Mouse (Mus musculus): ENCODE results near the gene Ube2cbp. TPM values are rescaled to one million over a fixed set of nuclear protein-coding genes. Genes with fewer than 3 reads are reported as not detected.

Ube2cbp gene
- polyA plus RNA-seq, 1 experiment from 2014 or later = 6.9 TPM

- Histone ChIP-seq H3K36me3 (no peaks in the 10 kb centered on the region), H3K4me2 (no peak overlapping the region), H3K4me1 (replicated peaks) (no peaks in the 10 kb centered on the region), H3K27ac (replicated peaks) (no peak overlapping the region), H3K4me3 (no peak overlapping the region), H3K9ac (no peak overlapping the region), H3K9me3 (no peaks in the 10 kb centered on the region), H3K27me3 (no peaks in the 10 kb centered on the region)
- WGBS = 85% methylated on average over 6 of the region's 6 CpGs
- no peak for ATAC-seq (ENCODE audit: low FRiP score, low read depth)
Observed at GRCm38 (mm10) chr9:86419366-86419765, 45.4 kb downstream of the Ube2cbp start.

- ATAC-seq (ENCODE audit: low FRiP score, low read depth) = no peak
- Histone ChIP-seq H3K9ac (no peak overlapping the region), H3K27ac (replicated peaks) (no peak overlapping the region), H3K36me3 (no peaks in the 10 kb centered on the region), H3K4me1 (replicated peaks) (no peaks in the 10 kb centered on the region), H3K4me2 (no peak overlapping the region), H3K9me3 (no peaks in the 10 kb centered on the region), H3K27me3 (no peaks in the 10 kb centered on the region), H3K4me3 (no peak overlapping the region)
- 88% methylated on average over 1 of the region's 1 CpGs for WGBS
Observed at GRCm38 (mm10) chr9:86417971-86418370, 46.8 kb downstream of the Ube2cbp start.

GRCm38 (mm10) chr9:86395785-86396184 lies 69.0 kb downstream of the Ube2cbp start:
- Histone ChIP-seq H3K9ac (no peak overlapping the region), H3K9me3 (no peaks in the 10 kb centered on the region), H3K27ac (replicated peaks) (no peak overlapping the region), H3K4me1 (replicated peaks) (no peaks in the 10 kb centered on the region), H3K36me3 (no peaks in the 10 kb centered on the region), H3K4me3 (no peak overlapping the region), H3K4me2 (no peak overlapping the region), H3K27me3 (no peaks in the 10 kb centered on the region)
- 82% methylated on average over 6 of the region's 6 CpGs for WGBS
- ATAC-seq (ENCODE audit: low FRiP score, low read depth) = no peak

- H3K4me1 ChIP-seq (replicated peaks) = no peaks in the 10 kb centered on the region
- no peaks in the 10 kb centered on the region for H3K9me3 ChIP-seq
- no peak overlapping the region for H3K4me3 ChIP-seq
- ATAC-seq (ENCODE audit: low FRiP score, low read depth) = no peak
- no peak overlapping the region for H3K9ac ChIP-seq
- no peaks in the 10 kb centered on the region for H3K36me3 ChIP-seq
- H3K27me3 ChIP-seq = no peaks in the 10 kb centered on the region
- no peak overlapping the region for H3K4me2 ChIP-seq
- 98% methylated on average over 1 of the region's 1 CpGs for WGBS
- H3K27ac ChIP-seq (replicated peaks) = no peak overlapping the region
Observed at GRCm38 (mm10) chr9:86395012-86395411, 69.7 kb downstream of the Ube2cbp start.

- Histone ChIP-seq H3K9me3 (no peaks in the 10 kb centered on the region), H3K9ac (no peak overlapping the region), H3K4me3 (no peak overlapping the region), H3K27ac (replicated peaks) (0 out of 2 replicates have a peak overlapping the region, but pooled peaks have one; percentile 1), H3K4me2 (no peak overlapping the region), H3K36me3 (no peaks in the 10 kb centered on the region), H3K4me1 (replicated peaks) (no peaks in the 10 kb centered on the region), H3K27me3 (no peaks in the 10 kb centered on the region)
- no peak for ATAC-seq (ENCODE audit: low FRiP score, low read depth)
- 68% methylated on average over 8 of the region's 8 CpGs for WGBS
Observed at GRCm38 (mm10) chr9:86393586-86394272, 71.0 kb downstream of the Ube2cbp start.

- no peak overlapping the region for H3K27ac ChIP-seq (replicated peaks)
- no peak overlapping the region for H3K9ac ChIP-seq
- H3K4me1 ChIP-seq (replicated peaks) = no peaks in the 10 kb centered on the region
- no peaks in the 10 kb centered on the region for H3K27me3 ChIP-seq
- H3K9me3 ChIP-seq = no peaks in the 10 kb centered on the region
- H3K4me2 ChIP-seq = no peak overlapping the region
- H3K4me3 ChIP-seq = no peak overlapping the region
- H3K36me3 ChIP-seq = no peaks in the 10 kb centered on the region
- no peak for ATAC-seq (ENCODE audit: low FRiP score, low read depth)
Observed at GRCm38 (mm10) chr9:86391467-86391866, 73.3 kb downstream of the Ube2cbp start.

- no peak for ATAC-seq (ENCODE audit: low FRiP score, low read depth)
- H3K9me3 ChIP-seq = no peaks in the 10 kb centered on the region
- H3K4me2 ChIP-seq = no peak overlapping the region
- 83% methylated on average over 2 of the region's 2 CpGs for WGBS
- no peak overlapping the region for H3K27ac ChIP-seq (replicated peaks)
- no peaks in the 10 kb centered on the region for H3K27me3 ChIP-seq
- no peaks in the 10 kb centered on the region for H3K36me3 ChIP-seq
- H3K9ac ChIP-seq = no peak overlapping the region
- H3K4me1 ChIP-seq (replicated peaks) = no peaks in the 10 kb centered on the region
- no peak overlapping the region for H3K4me3 ChIP-seq
Observed at GRCm38 (mm10) chr9:86390713-86391112, 74.0 kb downstream of the Ube2cbp start.

- no peak overlapping the region for H3K4me3 ChIP-seq
- H3K36me3 ChIP-seq = no peaks in the 10 kb centered on the region
- H3K4me2 ChIP-seq = no peak overlapping the region
- no peak for ATAC-seq (ENCODE audit: low FRiP score, low read depth)
- 62% methylated on average over 4 of the region's 4 CpGs for WGBS
- H3K4me1 ChIP-seq (replicated peaks) = no peaks in the 10 kb centered on the region
- H3K27ac ChIP-seq (replicated peaks) = no peak overlapping the region
- H3K9me3 ChIP-seq = no peaks in the 10 kb centered on the region
- no peak overlapping the region for H3K9ac ChIP-seq
- H3K27me3 ChIP-seq = no peaks in the 10 kb centered on the region
Observed at GRCm38 (mm10) chr9:86388538-86388937, 76.2 kb downstream of the Ube2cbp start.

GRCm38 (mm10) chr9:86376923-86377322 lies 87.8 kb downstream of the Ube2cbp start:
- 75% methylated on average over 2 of the region's 2 CpGs for WGBS
- H3K27me3 ChIP-seq = no peaks in the 10 kb centered on the region
- no peaks in the 10 kb centered on the region for H3K36me3 ChIP-seq
- no peak for ATAC-seq (ENCODE audit: low FRiP score, low read depth)
- H3K27ac ChIP-seq (replicated peaks) = no peak overlapping the region
- no peaks in the 10 kb centered on the region for H3K9me3 ChIP-seq
- no peak overlapping the region for H3K4me2 ChIP-seq
- no peak overlapping the region for H3K4me3 ChIP-seq
- no peak overlapping the region for H3K9ac ChIP-seq
- no peaks in the 10 kb centered on the region for H3K4me1 ChIP-seq (replicated peaks)

GRCm38 (mm10) chr9:86372783-86373567 lies 91.8 kb downstream of the Ube2cbp start:
- no peak overlapping the region for H3K4me2 ChIP-seq
- no peaks in the 10 kb centered on the region for H3K36me3 ChIP-seq
- no peak overlapping the region for H3K27ac ChIP-seq (replicated peaks)
- no peaks in the 10 kb centered on the region for H3K9me3 ChIP-seq
- no peak for ATAC-seq (ENCODE audit: low FRiP score, low read depth)
- H3K4me1 ChIP-seq (replicated peaks) = no peaks in the 10 kb centered on the region
- H3K27me3 ChIP-seq = no peaks in the 10 kb centered on the region
- no peak overlapping the region for H3K4me3 ChIP-seq
- H3K9ac ChIP-seq = no peak overlapping the region
- WGBS = 60% methylated on average over 12 of the region's 12 CpGs

- H3K4me1 ChIP-seq (replicated peaks) = no peaks in the 10 kb centered on the region
- no peak overlapping the region for H3K4me2 ChIP-seq
- ATAC-seq (ENCODE audit: low FRiP score, low read depth) = no peak
- H3K9ac ChIP-seq = no peak overlapping the region
- H3K9me3 ChIP-seq = no peaks in the 10 kb centered on the region
- no peak overlapping the region for H3K27ac ChIP-seq (replicated peaks)
- no peak overlapping the region for H3K4me3 ChIP-seq
- no peaks in the 10 kb centered on the region for H3K36me3 ChIP-seq
- no peaks in the 10 kb centered on the region for H3K27me3 ChIP-seq
- 82% methylated on average over 4 of the region's 4 CpGs for whole genome bisulfite sequencing
Observed at GRCm38 (mm10) chr9:86369208-86369607, 95.5 kb downstream of the Ube2cbp start.

- Histone ChIP-seq H3K4me2 (no peak overlapping the region), H3K9ac (no peak overlapping the region), H3K4me1 (replicated peaks) (peaks cover 9% of the 10 kb centered on the region; the same call in 1 of the 2 replicates), H3K4me3 (no peak overlapping the region), H3K9me3 (no peaks in the 10 kb centered on the region), H3K36me3 (no peaks in the 10 kb centered on the region), H3K27ac (replicated peaks) (no peak overlapping the region), H3K27me3 (no peaks in the 10 kb centered on the region)
- ATAC-seq (ENCODE audit: low FRiP score, low read depth) = peak; percentile 61; the same call in 1 of the 2 replicates
- WGBS = 46% methylated on average over 9 of the region's 9 CpGs
Observed at GRCm38 (mm10) chr9:86360536-86360935, 104.2 kb downstream of the Ube2cbp start.
